Mouse (Mus musculus): ENCODE measurements around the gene Sdk1. TPM values are rescaled to one million over a fixed set of nuclear protein-coding genes. Genes with fewer than 3 reads are reported as not detected.

The Sdk1 gene
- total and polyA plus RNA-seq, 3 experiments = 0.33 to 1.0 (median 0.94) TPM

GRCm38 (mm10) chr5:141239401-141239800, 1.9 kb upstream of the Sdk1 start:
- TF ChIP-seq EP300 (IDR thresholded peaks at IDR 0.05; ENCODE audit: insufficient read depth, low read depth, low read length) = no peak
- TF ChIP-seq CTCF (IDR thresholded peaks at IDR 0.05) = no peak
- TF ChIP-seq POLR2A (IDR thresholded peaks at IDR 0.05; ENCODE audit: insufficient read depth, low read depth, low read length) = no peak
- 40% methylated on average over 5 of the region's 5 CpGs for WGBS
- H3K79me2 ChIP-seq (replicated peaks; ENCODE audit: control insufficient read depth, insufficient read depth, low read length) = no peaks in the 10 kb centered on the region
- no peaks in the 10 kb centered on the region for H3K36me3 ChIP-seq (ENCODE audit: control insufficient read depth, insufficient read depth, low read length)
- no peak overlapping the region for H3K4me3 ChIP-seq
- intact Hi-C loops (cut with DNase I) = no loop called here
- no peak overlapping the region for H3K9ac ChIP-seq (ENCODE audit: low read depth, low read length)
- H3K27me3 ChIP-seq (ENCODE audit: control insufficient read depth, insufficient read depth, low read length) = peaks cover 12% of the 10 kb centered on the region
- no peak overlapping the region for H3K27ac ChIP-seq
- H3K4me1 ChIP-seq (ENCODE audit: control insufficient read depth, insufficient read depth, low read length) = peaks cover 2% of the 10 kb centered on the region
- DNase-seq = peak in 1 of 2 experiments; percentile 19

- Histone ChIP-seq H3K27me3 (ENCODE audit: control insufficient read depth, insufficient read depth, low read length) (peaks cover 12% of the 10 kb centered on the region), H3K4me3 (peak overlapping the region; percentile 52), H3K4me1 (ENCODE audit: control insufficient read depth, insufficient read depth, low read length) (peaks cover 2% of the 10 kb centered on the region), H3K9ac (ENCODE audit: low read depth, low read length) (no peak overlapping the region), H3K79me2 (replicated peaks; ENCODE audit: control insufficient read depth, insufficient read depth, low read length) (no peaks in the 10 kb centered on the region), H3K36me3 (ENCODE audit: control insufficient read depth, insufficient read depth, low read length) (no peaks in the 10 kb centered on the region), H3K27ac (no peak overlapping the region)
- intact Hi-C loops (cut with DNase I) = loop anchor here (2.0 to 10.0 kb wide), 3 partner anchors 146 to 1214 kb away; no protein-coding TSS in a partner anchor
- no peak for DNase-seq
- TF ChIP-seq CTCF (IDR thresholded peaks at IDR 0.05) (no peak), POLR2A (IDR thresholded peaks at IDR 0.05; ENCODE audit: insufficient read depth, low read depth, low read length) (no peak), EP300 (IDR thresholded peaks at IDR 0.05; ENCODE audit: insufficient read depth, low read depth, low read length) (no peak)
- WGBS = 1% methylated on average over 10 of the region's 10 CpGs
These were observed 849 bp upstream of the Sdk1 start for GRCm38 (mm10) chr5:141240441-141240840.

GRCm38 (mm10) chr5:141241645-141242284, 475 bp downstream of the Sdk1 start:
- peak overlapping the region; percentile 54 for H3K4me3 ChIP-seq
- no peak overlapping the region for H3K27ac ChIP-seq
- H3K27me3 ChIP-seq (ENCODE audit: control insufficient read depth, insufficient read depth, low read length) = peaks cover 12% of the 10 kb centered on the region
- intact Hi-C loops (cut with DNase I) = loop anchor here (2.0 to 10.0 kb wide), 3 partner anchors 147 to 1213 kb away; no protein-coding TSS in a partner anchor
- WGBS = 3% methylated on average over 79 of the region's 82 CpGs
- H3K79me2 ChIP-seq (replicated peaks; ENCODE audit: control insufficient read depth, insufficient read depth, low read length) = no peaks in the 10 kb centered on the region
- TF ChIP-seq EP300 (IDR thresholded peaks at IDR 0.05; ENCODE audit: insufficient read depth, low read depth, low read length) (no peak), CTCF (IDR thresholded peaks at IDR 0.05) (no peak), POLR2A (IDR thresholded peaks at IDR 0.05; ENCODE audit: insufficient read depth, low read depth, low read length) (no peak)
- no peaks in the 10 kb centered on the region for H3K36me3 ChIP-seq (ENCODE audit: control insufficient read depth, insufficient read depth, low read length)
- peaks cover 2% of the 10 kb centered on the region for H3K4me1 ChIP-seq (ENCODE audit: control insufficient read depth, insufficient read depth, low read length)
- H3K9ac ChIP-seq (ENCODE audit: low read depth, low read length) = peak overlapping the region; percentile 97
- peak in 1 of 2 experiments; percentile 25 for DNase-seq

GRCm38 (mm10) chr5:141243253-141243965, 2.1 kb downstream of the Sdk1 start:
- Histone ChIP-seq H3K27ac (no peak overlapping the region), H3K9ac (ENCODE audit: low read depth, low read length) (no peak overlapping the region), H3K4me3 (peak overlapping the region; percentile 22), H3K4me1 (ENCODE audit: control insufficient read depth, insufficient read depth, low read length) (peaks cover 2% of the 10 kb centered on the region), H3K27me3 (ENCODE audit: control insufficient read depth, insufficient read depth, low read length) (peaks cover 12% of the 10 kb centered on the region), H3K36me3 (ENCODE audit: control insufficient read depth, insufficient read depth, low read length) (no peaks in the 10 kb centered on the region), H3K79me2 (replicated peaks; ENCODE audit: control insufficient read depth, insufficient read depth, low read length) (no peaks in the 10 kb centered on the region)
- intact Hi-C loops (cut with DNase I) = loop anchor here (10.0 kb wide), 2 partner anchors 149 to 1211 kb away; no protein-coding TSS in a partner anchor
- no peak for TF ChIP-seq CTCF (IDR thresholded peaks at IDR 0.05)
- no peak for TF ChIP-seq EP300 (IDR thresholded peaks at IDR 0.05; ENCODE audit: insufficient read depth, low read depth, low read length)
- no peak for TF ChIP-seq POLR2A (IDR thresholded peaks at IDR 0.05; ENCODE audit: insufficient read depth, low read depth, low read length)
- peak in 1 of 2 experiments; percentile 24 for DNase-seq
- WGBS = 5% methylated on average over 33 of the region's 33 CpGs

- peak in 1 of 2 experiments; percentile 3 for DNase-seq
These were observed 23.0 kb downstream of the Sdk1 start for GRCm38 (mm10) chr5:141264253-141264652.

More at GRCm38 (mm10) chr5:141264253-141264652, 23.0 kb downstream of the Sdk1 start:
- H3K27me3 ChIP-seq (ENCODE audit: control insufficient read depth, insufficient read depth, low read length) = no peaks in the 10 kb centered on the region
- no peaks in the 10 kb centered on the region for H3K79me2 ChIP-seq (replicated peaks; ENCODE audit: control insufficient read depth, insufficient read depth, low read length)
- 90% methylated on average over 1 of the region's 1 CpGs for WGBS
- H3K4me3 ChIP-seq = no peak overlapping the region
- no peaks in the 10 kb centered on the region for H3K36me3 ChIP-seq (ENCODE audit: control insufficient read depth, insufficient read depth, low read length)
- intact Hi-C loops (cut with DNase I) = no loop called here
- H3K9ac ChIP-seq (ENCODE audit: low read depth, low read length) = no peak overlapping the region
- H3K27ac ChIP-seq = no peak overlapping the region
- no peak for TF ChIP-seq EP300 (IDR thresholded peaks at IDR 0.05; ENCODE audit: insufficient read depth, low read depth, low read length)
- no peak for TF ChIP-seq POLR2A (IDR thresholded peaks at IDR 0.05; ENCODE audit: insufficient read depth, low read depth, low read length)
- no peak for TF ChIP-seq CTCF (IDR thresholded peaks at IDR 0.05)
- H3K4me1 ChIP-seq (ENCODE audit: control insufficient read depth, insufficient read depth, low read length) = no peaks in the 10 kb centered on the region

All from heart, adult 2 months (tissue).